Mouse (Mus musculus) megakaryocyte, embryonic 14.5 days (primary cell): Measurements from ENCODE around the gene Tom1l2.

Source experiments
- FLI1 ChIP-seq: IDR thresholded peaks from 2 replicates; pipeline ENCODE4 v1.6.1; 2012; ENCODE audit warnings: low read length, inconsistent platforms, mixed read lengths
- GATA1 ChIP-seq: IDR thresholded peaks from 3 replicates; pipeline ENCODE4 v1.6.1; 2012; ENCODE audit warnings: mixed read lengths, low read length, inconsistent platforms, borderline replicate concordance

GRCm38 (mm10) chr11:60338291-60338690 lies 14.4 kb downstream of the Tom1l2 start:
- TF ChIP-seq GATA1, result no peak
- no peak for TF ChIP-seq FLI1
